Mouse (Mus musculus) urinary bladder, adult 2 months (tissue): ENCODE results near the gene Ndufb6. TPM values are rescaled to one million over a fixed set of nuclear protein-coding genes. Genes with fewer than 3 reads are reported as not detected.
"Not testable (repeated sequence)": the region's sequence is repeated elsewhere in the genome, so short reads cannot be mapped to it uniquely, and the experiment has no call there.

Source experiments
- DNase-seq: peaks from one replicate; pipeline ENCODE4 v3.0.0; 2022; ENCODE audit warnings: low spot score
- polyA plus RNA-seq: library from polyadenylated mRNA; depleted of rRNA; stranded (reverse); fragments of >200 nt; gene quantifications from 2 replicates; pipeline ENCODE4 v1.2.3, GENCODE M21; 2012; rRNA removed

Ndufb6 gene
- polyA plus RNA-seq = 137 and 152 TPM in 2 replicates

- DNase-seq = peak; percentile 96
Observed at GRCm38 (mm10) chr4:40279276-40279900, at the start of gene Ndufb6. Gene Ndufb6 (minus strand): TSS chr4:40279421.

- DNase-seq = no peak
Observed at GRCm38 (mm10) chr4:40327161-40327560, 47.9 kb upstream of the Ndufb6 start.

DNA sequence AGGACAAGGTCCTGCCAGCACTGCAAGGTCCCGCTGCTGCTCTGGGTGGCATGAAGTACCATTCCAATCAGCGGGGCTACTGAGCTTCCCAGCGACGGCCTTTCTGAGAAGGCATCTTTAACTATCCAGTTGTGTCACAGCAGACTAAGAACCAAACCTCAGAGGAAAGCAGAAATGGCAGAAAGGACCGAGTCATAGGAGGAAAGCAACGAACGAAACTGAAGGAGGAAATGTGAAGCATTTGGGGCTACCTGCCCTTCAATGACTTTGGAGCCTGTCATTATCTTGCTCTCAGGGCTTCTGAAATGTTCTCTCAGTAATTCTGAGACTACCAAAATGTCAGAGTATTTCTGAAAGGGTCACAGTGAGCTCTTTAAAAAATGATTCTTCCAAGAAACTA lies 45.4 kb upstream of the Ndufb6 start:
- no peak for DNase-seq

DNA sequence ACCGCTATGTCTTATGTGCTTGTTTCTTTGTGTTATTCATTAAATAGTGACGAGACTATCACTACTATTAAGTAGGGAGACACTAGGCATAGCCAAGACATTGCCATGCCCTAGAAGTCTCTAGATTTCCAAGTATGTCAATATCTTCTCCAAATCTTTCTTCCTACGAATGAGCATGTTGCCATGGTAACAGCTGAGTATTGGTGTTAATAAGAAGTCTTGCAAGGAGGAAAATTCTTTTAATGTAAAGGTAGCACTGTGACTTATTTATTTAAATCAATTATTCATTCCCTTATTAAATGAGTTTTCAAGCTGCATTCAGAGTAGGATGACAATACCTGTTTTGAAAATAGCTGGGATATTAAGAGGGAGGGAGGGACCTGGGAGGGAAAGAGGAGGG lies 38.2 kb upstream of the Ndufb6 start:
- no peak for DNase-seq

DNA sequence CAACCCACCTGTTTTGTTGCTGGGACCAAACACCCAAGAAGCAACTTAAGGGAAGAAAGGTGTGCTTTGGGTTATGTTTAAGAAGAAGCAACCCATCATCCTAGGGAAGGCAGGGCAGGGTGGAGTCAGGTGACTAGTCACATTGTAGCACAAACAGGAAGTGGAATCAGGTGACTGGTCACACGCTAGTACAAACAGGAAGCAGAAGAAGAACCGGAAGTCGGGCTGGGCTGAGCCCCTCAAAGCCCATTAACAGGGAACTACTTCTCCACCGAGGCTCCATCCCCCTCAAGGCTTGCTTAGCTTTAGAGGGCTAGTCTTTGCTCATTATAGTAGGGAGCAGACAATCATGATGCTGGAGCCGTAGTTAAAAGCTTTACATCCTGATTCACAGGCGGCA lies 33.8 kb upstream of the Ndufb6 start:
- DNase-seq = no peak

- no peak for DNase-seq
Observed at GRCm38 (mm10) chr4:40312213-40312612, 33.0 kb upstream of the Ndufb6 start.

GRCm38 (mm10) chr4:40310796-40311383 lies 31.7 kb upstream of the Ndufb6 start:
- DNase-seq = no peak

GRCm38 (mm10) chr4:40309682-40310081 lies 30.5 kb upstream of the Ndufb6 start:
- no peak for DNase-seq

DNA sequence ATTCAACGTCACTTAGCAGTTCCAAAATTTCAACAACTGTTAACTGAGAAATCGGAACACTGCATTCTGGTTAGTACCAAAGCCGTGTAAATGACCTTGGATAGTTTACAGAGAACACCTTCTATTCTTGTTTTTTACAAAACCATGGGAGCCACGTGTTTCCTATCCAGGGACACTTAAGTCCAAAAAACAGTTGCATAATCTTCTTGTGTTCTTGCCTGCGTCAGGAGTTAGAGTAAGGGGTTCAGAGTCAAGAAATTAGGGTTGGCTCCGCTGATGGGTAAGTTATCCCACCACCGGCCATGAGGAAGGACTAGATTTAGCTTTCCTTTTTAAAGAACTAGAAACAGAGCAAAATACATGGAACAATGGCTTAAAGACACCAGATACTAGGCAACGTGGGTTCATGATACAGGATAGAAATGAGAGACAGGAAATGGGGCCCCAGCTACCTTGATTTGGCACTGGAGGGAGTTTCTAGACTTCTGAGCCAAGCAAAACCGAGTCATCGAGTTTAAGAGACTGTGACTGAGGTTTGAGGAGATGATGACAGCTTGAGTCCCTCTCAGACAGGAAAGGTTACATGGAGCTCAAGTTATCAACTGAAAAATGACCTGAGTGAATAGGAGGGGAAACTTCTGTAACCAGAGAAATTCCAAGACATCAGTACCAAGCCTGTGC lies 23.4 kb upstream of the Ndufb6 start:
- DNase-seq = no peak

- DNase-seq = peak; percentile 42
Observed at GRCm38 (mm10) chr4:40301076-40301789, 22.0 kb upstream of the Ndufb6 start.

DNA sequence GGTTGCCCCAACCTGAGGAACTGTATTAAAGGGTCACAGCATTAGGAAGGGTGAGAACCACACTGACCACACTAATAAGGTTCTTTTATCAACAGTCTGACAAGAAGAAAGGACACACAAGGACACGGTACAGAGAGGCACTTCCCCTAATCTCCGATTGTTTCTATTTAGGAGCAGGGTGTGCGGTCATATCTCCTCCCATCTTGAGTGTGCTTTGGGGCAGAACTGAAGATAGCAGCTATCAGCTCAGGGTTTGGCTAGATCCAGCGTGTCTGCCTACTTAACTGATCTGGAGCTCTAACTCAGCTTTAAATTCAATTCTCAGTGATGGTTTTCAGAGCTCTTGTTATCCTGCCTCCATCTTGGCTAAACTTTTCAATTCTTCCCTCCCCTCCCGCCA lies 19.9 kb upstream of the Ndufb6 start:
- no peak for DNase-seq

GRCm38 (mm10) chr4:40291511-40291910 lies 12.3 kb upstream of the Ndufb6 start:
- DNase-seq = not testable (repeated sequence)

GRCm38 (mm10) chr4:40289046-40289445 lies 9.8 kb upstream of the Ndufb6 start:
- DNase-seq = no peak

DNA sequence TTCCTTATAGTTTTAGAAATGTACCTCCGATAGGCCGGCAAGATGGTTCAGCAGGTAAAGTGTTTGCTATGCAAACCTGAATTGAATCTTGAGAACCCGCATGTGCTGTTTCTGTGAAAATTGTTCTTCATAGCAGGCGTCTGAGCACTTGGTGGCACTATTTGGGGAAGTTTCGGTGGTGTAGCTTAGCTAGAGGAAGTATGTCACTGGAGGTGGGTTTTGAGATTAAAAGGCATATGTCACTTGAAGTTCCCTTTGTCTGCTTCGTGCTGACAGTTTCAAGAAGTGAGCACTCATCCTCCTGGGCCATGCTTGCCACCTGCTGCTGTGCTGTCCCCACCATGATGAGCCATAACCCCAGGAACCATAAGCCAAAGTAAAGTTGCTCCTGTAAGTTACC lies 8.2 kb upstream of the Ndufb6 start:
- no peak for DNase-seq

DNA sequence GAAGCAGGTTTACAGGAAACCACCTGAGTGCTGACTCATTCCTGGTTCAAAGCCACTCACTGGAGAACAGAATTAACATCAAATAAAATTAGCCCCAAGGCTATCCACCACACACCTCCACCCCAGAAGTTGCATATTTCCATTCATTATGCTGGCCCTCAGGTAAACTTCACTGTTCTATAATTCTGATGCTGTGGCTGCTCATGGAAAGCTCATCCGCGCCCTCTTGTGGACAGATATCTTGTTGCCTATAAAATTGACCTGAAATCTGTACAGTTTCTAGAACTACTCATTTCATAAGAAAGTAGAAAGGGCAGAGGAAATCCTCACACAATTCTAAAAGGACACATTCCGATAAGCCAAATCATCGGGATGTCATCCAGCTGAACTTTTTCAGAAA lies 6.4 kb upstream of the Ndufb6 start:
- DNase-seq = no peak

- DNase-seq = no peak
Observed at GRCm38 (mm10) chr4:40278880-40279275, 343 bp downstream of the Ndufb6 start.

- DNase-seq = peak; percentile 94
Observed at GRCm38 (mm10) chr4:40269430-40270032, 9.7 kb downstream of the Ndufb6 start, which contains the start of the genes Smim27 and Topors. Gene Smim27 (plus strand): TSS chr4:40269579. Gene Topors (minus strand): TSS chr4:40269850.

GRCm38 (mm10) chr4:40268835-40269234 lies 10.4 kb downstream of the Ndufb6 start:
- no peak for DNase-seq

DNA sequence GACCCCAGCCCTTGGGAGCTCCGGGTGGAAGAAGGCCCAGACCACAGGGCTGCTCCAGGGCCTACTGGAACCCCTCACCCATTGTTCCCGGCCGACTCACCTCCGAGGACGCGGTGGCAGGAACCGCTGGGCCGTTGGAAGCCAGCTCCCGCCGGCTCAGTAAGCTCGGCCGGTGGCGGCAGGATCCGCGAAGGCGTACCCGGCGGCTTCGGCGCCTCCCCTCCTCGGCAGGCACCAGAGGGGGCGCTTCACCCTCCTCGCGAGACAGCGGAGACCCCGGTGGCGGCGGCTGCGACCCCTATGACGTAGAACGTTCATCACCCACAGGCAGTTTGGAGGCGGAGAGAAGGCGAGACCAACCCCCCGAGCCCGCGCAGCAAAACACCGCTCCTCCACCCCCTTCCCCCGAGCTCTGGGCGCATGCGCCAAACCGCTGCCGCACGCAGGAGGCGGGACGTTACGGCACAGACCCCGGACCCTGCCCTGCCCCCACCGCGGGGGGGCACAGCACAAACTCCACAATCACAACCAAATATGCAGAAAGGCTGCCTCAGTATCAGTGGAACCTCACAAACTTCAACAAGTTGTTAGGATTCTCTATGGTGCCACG lies 10.9 kb downstream of the Ndufb6 start:
- DNase-seq = peak; percentile 90

DNA sequence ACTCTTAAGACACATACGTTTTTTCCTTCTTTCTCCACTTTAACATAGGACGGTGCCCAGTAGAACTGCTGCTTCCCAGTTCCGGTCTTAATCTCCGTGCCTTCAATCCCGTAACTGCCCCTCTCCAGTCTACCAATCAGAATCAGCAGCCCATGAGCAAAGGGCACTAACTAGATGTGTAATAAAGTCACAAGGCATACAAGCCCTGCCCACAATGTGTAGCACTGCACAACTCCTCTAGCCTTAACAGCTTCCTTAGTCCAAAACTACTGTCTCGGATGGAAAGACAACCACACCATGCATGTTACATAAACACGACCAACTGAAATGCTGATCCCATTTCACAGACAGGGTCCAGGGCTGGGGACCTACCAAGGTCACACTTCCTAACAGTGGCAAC lies 11.5 kb downstream of the Ndufb6 start:
- DNase-seq = no peak

GRCm38 (mm10) chr4:40264321-40264720 lies 14.9 kb downstream of the Ndufb6 start:
- DNase-seq = no peak
